Mouse (Mus musculus): Measurements from ENCODE around the gene Loxl1. TPM values are rescaled to one million over a fixed set of nuclear protein-coding genes. Genes with fewer than 3 reads are reported as not detected.

Gene Loxl1
- total and polyA plus RNA-seq, 3 experiments, result 22.1 to 59.7 (median 28.4) TPM

- intact Hi-C loops (cut with DNase I), result no loop called here
- Histone ChIP-seq H3K27ac (no peak overlapping the region), H3K36me3 (ENCODE audit: control insufficient read depth, insufficient read depth, low read length) (peaks cover 5% of the 10 kb centered on the region; the same call in 1 of the 2 replicates), H3K4me3 (no peak overlapping the region), H3K27me3 (ENCODE audit: control insufficient read depth, insufficient read depth, low read length) (no peaks in the 10 kb centered on the region), H3K4me1 (ENCODE audit: control insufficient read depth, insufficient read depth, low read length) (peaks cover 5% of the 10 kb centered on the region), H3K79me2 (replicated peaks; ENCODE audit: control insufficient read depth, insufficient read depth, low read length) (no peaks in the 10 kb centered on the region), H3K9ac (ENCODE audit: low read depth, low read length) (no peak overlapping the region)
- no peak for TF ChIP-seq CTCF (IDR thresholded peaks at IDR 0.05)
- TF ChIP-seq EP300 (IDR thresholded peaks at IDR 0.05; ENCODE audit: insufficient read depth, low read depth, low read length), result no peak
- TF ChIP-seq POLR2A (IDR thresholded peaks at IDR 0.05; ENCODE audit: insufficient read depth, low read depth, low read length), result no peak
- 56% methylated on average over 3 of the region's 3 CpGs for WGBS
- no peak for DNase-seq
These were observed 42.9 kb downstream of the Loxl1 start for GRCm38 (mm10) chr9:58270081-58270480.

- H3K4me1 ChIP-seq (ENCODE audit: control insufficient read depth, insufficient read depth, low read length), result peaks cover 3% of the 10 kb centered on the region; the same call in 1 of the 2 replicates
These were observed 44.3 kb downstream of the Loxl1 start for GRCm38 (mm10) chr9:58268384-58269313.

GRCm38 (mm10) chr9:58267046-58267445, 45.9 kb downstream of the Loxl1 start:
- Histone ChIP-seq H3K79me2 (replicated peaks; ENCODE audit: control insufficient read depth, insufficient read depth, low read length) (no peaks in the 10 kb centered on the region), H3K36me3 (ENCODE audit: control insufficient read depth, insufficient read depth, low read length) (no peaks in the 10 kb centered on the region), H3K4me3 (no peak overlapping the region), H3K4me1 (ENCODE audit: control insufficient read depth, insufficient read depth, low read length) (peaks cover 1% of the 10 kb centered on the region; the same call in 1 of the 2 replicates), H3K27ac (peak overlapping the region; percentile 51), H3K27me3 (ENCODE audit: control insufficient read depth, insufficient read depth, low read length) (no peaks in the 10 kb centered on the region), H3K9ac (ENCODE audit: low read depth, low read length) (no peak overlapping the region)
- 56% methylated on average over 3 of the region's 3 CpGs for WGBS
- DNase-seq, result no peak
- TF ChIP-seq EP300 (IDR thresholded peaks at IDR 0.05; ENCODE audit: insufficient read depth, low read depth, low read length) (no peak), POLR2A (IDR thresholded peaks at IDR 0.05; ENCODE audit: insufficient read depth, low read depth, low read length) (no peak), CTCF (IDR thresholded peaks at IDR 0.05) (no peak)
- intact Hi-C loops (cut with DNase I), result loop anchor here (2.0 kb wide), 1 partner anchor 40 kb away; no protein-coding TSS in a partner anchor

More at GRCm38 (mm10) chr9:58268384-58269313, 44.3 kb downstream of the Loxl1 start:
- no peaks in the 10 kb centered on the region for H3K27me3 ChIP-seq (ENCODE audit: control insufficient read depth, insufficient read depth, low read length)
- no peak overlapping the region for H3K4me3 ChIP-seq
- H3K36me3 ChIP-seq (ENCODE audit: control insufficient read depth, insufficient read depth, low read length), result no peaks in the 10 kb centered on the region
- 49% methylated on average over 12 of the region's 12 CpGs for WGBS
- H3K9ac ChIP-seq (ENCODE audit: low read depth, low read length), result no peak overlapping the region
- intact Hi-C loops (cut with DNase I), result loop anchor here (2.0 kb wide), 1 partner anchor 16 kb away; the partner anchor contains the start of gene Stoml1
- H3K27ac ChIP-seq, result no peak overlapping the region
- DNase-seq, result peak; percentile 55 to 61
- H3K79me2 ChIP-seq (replicated peaks; ENCODE audit: control insufficient read depth, insufficient read depth, low read length), result no peaks in the 10 kb centered on the region
- TF ChIP-seq EP300 (IDR thresholded peaks at IDR 0.05; ENCODE audit: insufficient read depth, low read depth, low read length) (0 out of 2 replicates have a peak, but pooled peaks have one; percentile 21), POLR2A (IDR thresholded peaks at IDR 0.05; ENCODE audit: insufficient read depth, low read depth, low read length) (no peak), CTCF (IDR thresholded peaks at IDR 0.05) (peak; percentile 78)

GRCm38 (mm10) chr9:58266571-58267011, 46.4 kb downstream of the Loxl1 start:
- Histone ChIP-seq H3K27me3 (ENCODE audit: control insufficient read depth, insufficient read depth, low read length) (no peaks in the 10 kb centered on the region), H3K9ac (ENCODE audit: low read depth, low read length) (no peak overlapping the region), H3K79me2 (replicated peaks; ENCODE audit: control insufficient read depth, insufficient read depth, low read length) (no peaks in the 10 kb centered on the region), H3K4me1 (ENCODE audit: control insufficient read depth, insufficient read depth, low read length) (peaks cover 1% of the 10 kb centered on the region; the same call in 1 of the 2 replicates), H3K4me3 (no peak overlapping the region), H3K36me3 (ENCODE audit: control insufficient read depth, insufficient read depth, low read length) (no peaks in the 10 kb centered on the region), H3K27ac (peak overlapping the region; percentile 51)
- DNase-seq, result no peak
- WGBS, result 26% methylated on average over 4 of the region's 4 CpGs
- TF ChIP-seq EP300 (IDR thresholded peaks at IDR 0.05; ENCODE audit: insufficient read depth, low read depth, low read length), result no peak
- TF ChIP-seq POLR2A (IDR thresholded peaks at IDR 0.05; ENCODE audit: insufficient read depth, low read depth, low read length), result no peak
- TF ChIP-seq CTCF (IDR thresholded peaks at IDR 0.05), result no peak
- intact Hi-C loops (cut with DNase I), result loop anchor here (2.0 kb wide), 1 partner anchor 40 kb away; no protein-coding TSS in a partner anchor

GRCm38 (mm10) chr9:58265368-58265767, 47.6 kb downstream of the Loxl1 start:
- Histone ChIP-seq H3K9ac (ENCODE audit: low read depth, low read length) (no peak overlapping the region), H3K36me3 (ENCODE audit: control insufficient read depth, insufficient read depth, low read length) (no peaks in the 10 kb centered on the region), H3K4me3 (no peak overlapping the region), H3K4me1 (ENCODE audit: control insufficient read depth, insufficient read depth, low read length) (peaks cover 1% of the 10 kb centered on the region; the same call in 1 of the 2 replicates), H3K27me3 (ENCODE audit: control insufficient read depth, insufficient read depth, low read length) (no peaks in the 10 kb centered on the region), H3K79me2 (replicated peaks; ENCODE audit: control insufficient read depth, insufficient read depth, low read length) (no peaks in the 10 kb centered on the region), H3K27ac (no peak overlapping the region)
- TF ChIP-seq POLR2A (IDR thresholded peaks at IDR 0.05; ENCODE audit: insufficient read depth, low read depth, low read length) (no peak), EP300 (IDR thresholded peaks at IDR 0.05; ENCODE audit: insufficient read depth, low read depth, low read length) (no peak), CTCF (IDR thresholded peaks at IDR 0.05) (no peak)
- WGBS, result 41% methylated on average over 3 of the region's 3 CpGs
- intact Hi-C loops (cut with DNase I), result no loop called here
- no peak for DNase-seq

All from heart, adult 2 months (tissue).